19 mouse cellular contexts compared by ENCODE assay signal in genomic region chr3:102145645-102146386, GRCm38 (mm10). TPM values are rescaled to one million over a fixed set of nuclear protein-coding genes. Genes with fewer than 3 reads are reported as not detected.
DNase-seq lines count a peak whose midpoint lies in the region; ATAC-seq and TF ChIP-seq lines count a peak whose summit lies in the region.
"Had no signal": no experiment of that assay in that cellular context is flagged by ENCODE, and none has a peak within 500 bp of the region (broad histone marks: within the 10 kb centered on the region; RNA-seq: fewer than 3 reads in every experiment).

No protein-coding gene starts in this region.

- no peak for TF ChIP-seq EP300 in stomach, postnatal 0 days (optimal IDR thresholded peaks at IDR 0.05)

- no peak for DNase-seq in forebrain, embryonic 10.5 days (ENCODE audit: extremely low spot score, low spot score)
- peak; percentile 44 for DNase-seq in kidney, postnatal 0 days (ENCODE audit: low spot score)
- no peak for DNase-seq in kidney, adult 11 months
- no peak for DNase-seq in liver, embryonic 13.5 days
- DNase-seq in stomach, postnatal 0 days (ENCODE audit: low spot score): no peak
- no peak for DNase-seq in heart, adult 9 months (ENCODE audit: low spot score in 2 of 2)
- DNase-seq in hindbrain, embryonic 11.5 days (ENCODE audit: low spot score): no peak
- DNase-seq: adrenal gland, adult 2 months; cerebellum, adult 11-12 months; cerebellum, postnatal 36 days; gastrocnemius, postnatal 14 days; heart, adult 2 months; kidney, postnatal 36 days; right cerebral cortex, postnatal 25 days; thymus, postnatal 14 days had no signal

- H3K36me3 ChIP-seq in forebrain, embryonic 10.5 days (replicated peaks): no peaks in the 10 kb centered on the region
- H3K36me3 ChIP-seq in forebrain, embryonic 15.5 days: no peaks in the 10 kb centered on the region
- H3K36me3 ChIP-seq in kidney, postnatal 0 days (ENCODE audit: insufficient read depth, low read length): no peaks in the 10 kb centered on the region
- H3K36me3 ChIP-seq in liver, embryonic 13.5 days: no peaks in the 10 kb centered on the region
- no peaks in the 10 kb centered on the region for H3K36me3 ChIP-seq in stomach, postnatal 0 days (ENCODE audit: control insufficient read depth, insufficient read depth, low read length)
- H3K36me3 ChIP-seq in hindbrain, embryonic 11.5 days (ENCODE audit: control insufficient read depth, insufficient read depth, low read length): no peaks in the 10 kb centered on the region
- H3K36me3 ChIP-seq: embryonic facial prominence, embryonic 13.5 days; hindbrain, embryonic 10.5 days had no signal

- no peak overlapping the region for H3K4me2 ChIP-seq in forebrain, embryonic 15.5 days (replicated peaks)
- H3K4me2 ChIP-seq in kidney, postnatal 0 days (ENCODE audit: low read length): no peak overlapping the region
- peak overlapping the region; percentile 58 for H3K4me2 ChIP-seq in liver, embryonic 13.5 days
- H3K4me2 ChIP-seq in stomach, postnatal 0 days (replicated peaks; ENCODE audit: low read depth): no peak overlapping the region
- H3K4me2 ChIP-seq in hindbrain, embryonic 11.5 days (replicated peaks; ENCODE audit: low read depth, low read length): no peak overlapping the region
- H3K4me2 ChIP-seq: embryonic facial prominence, embryonic 13.5 days had no signal

- peaks cover 58% of the 10 kb centered on the region for H3K4me1 ChIP-seq in forebrain, embryonic 10.5 days
- H3K4me1 ChIP-seq in forebrain, embryonic 15.5 days: peaks cover 5% of the 10 kb centered on the region
- peaks cover 6% of the 10 kb centered on the region; the same call in 1 of the 2 replicates for H3K4me1 ChIP-seq in kidney, postnatal 0 days (replicated peaks; ENCODE audit: insufficient read depth, low read length)
- peaks cover 74% of the 10 kb centered on the region for H3K4me1 ChIP-seq in liver, embryonic 13.5 days (replicated peaks)
- peaks cover 2% of the 10 kb centered on the region; the same call in 1 of the 2 replicates for H3K4me1 ChIP-seq in stomach, postnatal 0 days (replicated peaks; ENCODE audit: control insufficient read depth, insufficient read depth)
- H3K4me1 ChIP-seq in hindbrain, embryonic 11.5 days (replicated peaks; ENCODE audit: control insufficient read depth, insufficient read depth, low read length): no peaks in the 10 kb centered on the region

- H3K9me3 ChIP-seq in forebrain, embryonic 10.5 days: no peaks in the 10 kb centered on the region
- no peaks in the 10 kb centered on the region for H3K9me3 ChIP-seq in forebrain, embryonic 15.5 days
- H3K9me3 ChIP-seq in kidney, postnatal 0 days (replicated peaks; ENCODE audit: low read length): no peaks in the 10 kb centered on the region
- H3K9me3 ChIP-seq in liver, embryonic 13.5 days (replicated peaks): no peaks in the 10 kb centered on the region
- no peaks in the 10 kb centered on the region for H3K9me3 ChIP-seq in stomach, postnatal 0 days (ENCODE audit: control insufficient read depth, low read length)
- no peaks in the 10 kb centered on the region for H3K9me3 ChIP-seq in hindbrain, embryonic 11.5 days (ENCODE audit: control insufficient read depth, low read length)
- H3K9me3 ChIP-seq: embryonic facial prominence, embryonic 13.5 days; hindbrain, embryonic 10.5 days had no signal

- H3K27ac ChIP-seq in forebrain, embryonic 10.5 days: peak overlapping the region; percentile 70
- H3K27ac ChIP-seq in forebrain, embryonic 15.5 days (replicated peaks): no peak overlapping the region
- H3K27ac ChIP-seq in kidney, postnatal 0 days: no peak overlapping the region
- H3K27ac ChIP-seq in liver, embryonic 13.5 days: peak overlapping the region; percentile 91
- H3K27ac ChIP-seq in stomach, postnatal 0 days (replicated peaks): no peak overlapping the region
- H3K27ac ChIP-seq in hindbrain, embryonic 11.5 days (ENCODE audit: low read depth, low read length): no peak overlapping the region
- H3K27ac ChIP-seq: embryonic facial prominence, embryonic 13.5 days; heart, adult 2 months had no signal

- H3K27me3 ChIP-seq in forebrain, embryonic 10.5 days (ENCODE audit: poor library complexity, severe bottlenecking): peaks cover 56% of the 10 kb centered on the region
- no peaks in the 10 kb centered on the region for H3K27me3 ChIP-seq in forebrain, embryonic 15.5 days
- H3K27me3 ChIP-seq in kidney, postnatal 0 days (ENCODE audit: insufficient read depth, low read length): no peaks in the 10 kb centered on the region
- H3K27me3 ChIP-seq in liver, embryonic 13.5 days: no peaks in the 10 kb centered on the region
- H3K27me3 ChIP-seq in stomach, postnatal 0 days (ENCODE audit: control insufficient read depth, insufficient read depth, low read length): no peaks in the 10 kb centered on the region
- H3K27me3 ChIP-seq in hindbrain, embryonic 11.5 days (ENCODE audit: control insufficient read depth, insufficient read depth, low read length): no peaks in the 10 kb centered on the region

- WGBS in forebrain, embryonic 10.5 days: 9% methylated on average over 6 of the region's 6 CpGs
- WGBS in forebrain, embryonic 15.5 days: 6% methylated on average over 6 of the region's 6 CpGs
- 34% methylated on average over 6 of the region's 6 CpGs for WGBS in kidney, postnatal 0 days
- 65% methylated on average over 6 of the region's 6 CpGs for WGBS in liver, embryonic 13.5 days (ENCODE audit: insufficient replicate concordance)
- WGBS in stomach, postnatal 0 days: 77% methylated on average over 6 of the region's 6 CpGs
- WGBS in hindbrain, embryonic 11.5 days: 35% methylated on average over 6 of the region's 6 CpGs

- H3K4me3 ChIP-seq in forebrain, embryonic 10.5 days: no peak overlapping the region
- H3K4me3 ChIP-seq in forebrain, embryonic 15.5 days: no peak overlapping the region
- no peak overlapping the region for H3K4me3 ChIP-seq in kidney, postnatal 0 days (replicated peaks; ENCODE audit: low read depth, low read length)
- H3K4me3 ChIP-seq in liver, embryonic 13.5 days (replicated peaks): no peak overlapping the region
- no peak overlapping the region for H3K4me3 ChIP-seq in stomach, postnatal 0 days (ENCODE audit: low read depth, low read length)
- no peak overlapping the region for H3K4me3 ChIP-seq in hindbrain, embryonic 11.5 days (ENCODE audit: low read depth, low read length)
- H3K4me3 ChIP-seq: embryonic facial prominence, embryonic 13.5 days; heart, adult 2 months; hindbrain, embryonic 10.5 days had no signal

- ATAC-seq in forebrain, embryonic 15.5 days (replicated peaks): no peak
- ATAC-seq in kidney, postnatal 0 days (replicated peaks; ENCODE audit: low FRiP score, low read depth): no peak
- peak; percentile 54 for ATAC-seq in liver, embryonic 13.5 days (ENCODE audit: low read depth)
- no peak for ATAC-seq in stomach, postnatal 0 days (ENCODE audit: low FRiP score, low TSS enrichment)
- ATAC-seq in hindbrain, embryonic 11.5 days (ENCODE audit: low FRiP score): no peak

- no peak for TF ChIP-seq CTCF in kidney, postnatal 0 days (IDR thresholded peaks at IDR 0.05; ENCODE audit: low read depth)
- TF ChIP-seq CTCF in stomach, postnatal 0 days (IDR thresholded peaks at IDR 0.05; ENCODE audit: low read depth): no peak

- no peak overlapping the region for H3K9ac ChIP-seq in forebrain, embryonic 15.5 days (replicated peaks)
- H3K9ac ChIP-seq in kidney, postnatal 0 days (ENCODE audit: low read depth, low read length): no peak overlapping the region
- H3K9ac ChIP-seq in liver, embryonic 13.5 days: peak overlapping the region; percentile 37; the same call in 1 of the 2 replicates
- no peak overlapping the region for H3K9ac ChIP-seq in stomach, postnatal 0 days (ENCODE audit: low read length)
- no peak overlapping the region for H3K9ac ChIP-seq in hindbrain, embryonic 11.5 days (ENCODE audit: low read depth, low read length)
- H3K9ac ChIP-seq: embryonic facial prominence, embryonic 13.5 days had no signal

RNA-seq across cellular contexts. Expression of gene Vangl1, which starts 58.7 kb away (rescaled TPM):
- polyA plus RNA-seq in forebrain, embryonic 10.5 days (2016; fragmentation: Nextera tagmentation; extraction: Ambion mirVana): 9.5 and 11.0 TPM in 2 replicates
- 4.0 and 5.1 TPM in 2 replicates for polyA plus RNA-seq in forebrain, embryonic 15.5 days (2015; fragmentation: Nextera tagmentation; extraction: Ambion mirVana)
- 12.8 and 13.8 TPM in 2 replicates for polyA plus RNA-seq in kidney, postnatal 0 days (2015; fragmentation: Nextera tagmentation; extraction: Ambion mirVana)
- 59.4 and 73.6 TPM in 2 replicates for polyA plus RNA-seq in liver, embryonic 13.5 days (2015; fragmentation: Nextera tagmentation; extraction: Ambion mirVana)
- polyA plus RNA-seq in stomach, postnatal 0 days (2015; fragmentation: Nextera tagmentation; extraction: Ambion mirVana): 14.1 and 15.3 TPM in 2 replicates
- 10.9 and 12.3 TPM in 2 replicates for polyA plus RNA-seq in hindbrain, embryonic 11.5 days (2014; fragmentation: Nextera tagmentation; extraction: Ambion mirVana)

RNA-seq across cellular contexts. Expression of gene Casq2, which starts 59.6 kb away (rescaled TPM):
- not detected in 2 replicates for polyA plus RNA-seq in forebrain, embryonic 10.5 days (2016; fragmentation: Nextera tagmentation; extraction: Ambion mirVana)
- polyA plus RNA-seq in forebrain, embryonic 15.5 days (2015; fragmentation: Nextera tagmentation; extraction: Ambion mirVana): 0.13 and 0.19 TPM in 2 replicates
- 0.41 and 0.47 TPM in 2 replicates for polyA plus RNA-seq in kidney, postnatal 0 days (2015; fragmentation: Nextera tagmentation; extraction: Ambion mirVana)
- 1.9 and 2.0 TPM in 2 replicates for polyA plus RNA-seq in liver, embryonic 13.5 days (2015; fragmentation: Nextera tagmentation; extraction: Ambion mirVana)
- polyA plus RNA-seq in stomach, postnatal 0 days (2015; fragmentation: Nextera tagmentation; extraction: Ambion mirVana): 2.5 and 2.6 TPM in 2 replicates
- polyA plus RNA-seq in hindbrain, embryonic 11.5 days (2014; fragmentation: Nextera tagmentation; extraction: Ambion mirVana): 0.76 and 2.1 TPM in 2 replicates
- polyA plus RNA-seq: liver, adult 2 months had no signal

Comparison
In these comparisons a context has a peak if more than half of its experiments do, and no peak if none do; other contexts are left out.
1. H3K27ac ChIP-seq: peak in forebrain, embryonic 10.5 days (single experiment) and liver, embryonic 13.5 days (single experiment); none in forebrain, embryonic 15.5 days (single experiment), kidney, postnatal 0 days (single experiment), stomach, postnatal 0 days (single experiment) and hindbrain, embryonic 11.5 days (single experiment).